ENCODE assay signal across 18 mouse cellular contexts in genomic region chr9:123391140-123391849, GRCm38 (mm10). TPM values are rescaled to one million over a fixed set of nuclear protein-coding genes. Genes with fewer than 3 reads are reported as not detected.
A peak's percentile ranks its signal among the peaks of the same experiment; 100 is the strongest.
DNase-seq lines count a peak whose midpoint lies in the region; ATAC-seq and TF ChIP-seq lines count a peak whose summit lies in the region.
"Had no signal": no experiment of that assay in that cellular context is flagged by ENCODE, and none has a peak within 500 bp of the region (broad histone marks: within the 10 kb centered on the region; RNA-seq: fewer than 3 reads in every experiment).

No protein-coding gene starts in this region.

- TF ChIP-seq EP300 in MEL (IDR thresholded peaks at IDR 0.05; ENCODE audit: low read depth in 1 of 2, low read length in 2 of 2), result peak; percentile 8 to 52; a peak in 1 of 4 replicates

- TF ChIP-seq RAD21 in MEL (IDR thresholded peaks at IDR 0.05; ENCODE audit: low read depth, low read length), result no peak

- no peak for TF ChIP-seq CTCF in kidney, adult 2 months (conservative IDR thresholded peaks at IDR 0.05; ENCODE audit: insufficient read depth, insufficient read length, low read depth, low read length)
- no peak for TF ChIP-seq CTCF in MEL (IDR thresholded peaks at IDR 0.05 in 2 of 3, conservative IDR thresholded peaks at IDR 0.05 in 1 of 3; ENCODE audit: control insufficient read depth in 1 of 3, insufficient read depth in 1 of 3, low read depth in 2 of 3, low read length in 3 of 3, poor library complexity in 1 of 3, severe bottlenecking in 1 of 3)

- peak; percentile 53 for DNase-seq in gastrocnemius, adult 18-20 months (ENCODE audit: low spot score)
- DNase-seq in gastrocnemius, postnatal 10 days, result no peak
- no peak for DNase-seq in kidney, adult 2 months
- DNase-seq in MEL (ENCODE audit: low read depth, low spot score), result peak; percentile 32
- no peak for DNase-seq in cerebellum, postnatal 4 days (ENCODE audit: low spot score in 2 of 2)
- DNase-seq in ovary, adult 18-20 months (ENCODE audit: low spot score), result no peak
- DNase-seq: adrenal gland, postnatal 36 days; cerebellum, adult 2 months; gastrocnemius, postnatal 36 days; lung, postnatal 10 days; right cerebral cortex, postnatal 14 days; thymus, postnatal 36 days had no signal

- no peak for TF ChIP-seq POLR2A in kidney, adult 2 months (IDR thresholded peaks at IDR 0.05; ENCODE audit: low read depth, low read length)
- no peak for TF ChIP-seq POLR2A in MEL (IDR thresholded peaks at IDR 0.05; ENCODE audit: control insufficient read depth in 1 of 2, insufficient read depth in 1 of 2, low read depth in 1 of 2, low read length in 2 of 2, poor library complexity in 1 of 2)

- H3K27me3 ChIP-seq in kidney, embryonic 16.5 days (ENCODE audit: insufficient read depth, low read length), result no peaks in the 10 kb centered on the region
- H3K27me3 ChIP-seq in kidney, adult 2 months (replicated peaks; ENCODE audit: control insufficient read depth, insufficient read depth, low read length), result no peaks in the 10 kb centered on the region
- H3K27me3 ChIP-seq in MEL (ENCODE audit: control insufficient read depth in 1 of 2, insufficient read depth in 2 of 2, low read length in 2 of 2), result no peaks in the 10 kb centered on the region
- H3K27me3 ChIP-seq in intestine, embryonic 16.5 days (replicated peaks; ENCODE audit: control insufficient read depth, insufficient read depth, low read length), result no peaks in the 10 kb centered on the region
- H3K27me3 ChIP-seq: embryonic facial prominence, embryonic 12.5 days; heart, embryonic 12.5 days; liver, embryonic 12.5 days; neural tube, embryonic 13.5 days had no signal

- no peak overlapping the region for H3K4me2 ChIP-seq in kidney, embryonic 16.5 days (replicated peaks; ENCODE audit: low read depth, low read length)
- H3K4me2 ChIP-seq in intestine, embryonic 16.5 days (ENCODE audit: low read depth, low read length), result no peak overlapping the region
- H3K4me2 ChIP-seq: embryonic facial prominence, embryonic 12.5 days; heart, embryonic 12.5 days; liver, embryonic 12.5 days; neural tube, embryonic 13.5 days had no signal

- H3K36me3 ChIP-seq in kidney, embryonic 16.5 days (ENCODE audit: insufficient read depth, low read length), result no peaks in the 10 kb centered on the region; the same call in 1 of the 2 replicates
- H3K36me3 ChIP-seq in kidney, adult 2 months (ENCODE audit: control insufficient read depth, insufficient read depth, low read length), result no peaks in the 10 kb centered on the region
- H3K36me3 ChIP-seq in MEL (ENCODE audit: control insufficient read depth in 1 of 2, insufficient read depth in 2 of 2, low read length in 2 of 2), result peaks cover 1 to 43% of the 10 kb centered on the region in 2 experiments; a peak in 3 of 4 replicates
- H3K36me3 ChIP-seq in intestine, embryonic 16.5 days (ENCODE audit: control insufficient read depth, insufficient read depth, low read length), result no peaks in the 10 kb centered on the region
- H3K36me3 ChIP-seq: embryonic facial prominence, embryonic 12.5 days had no signal

- no peak overlapping the region for H3K9ac ChIP-seq in kidney, embryonic 16.5 days (replicated peaks; ENCODE audit: low read length)
- no peak overlapping the region for H3K9ac ChIP-seq in MEL (ENCODE audit: control insufficient read depth, low read depth, low read length, poor library complexity, severe bottlenecking)
- no peak overlapping the region for H3K9ac ChIP-seq in intestine, embryonic 16.5 days (ENCODE audit: low read depth, low read length)
- H3K9ac ChIP-seq: embryonic facial prominence, embryonic 12.5 days; heart, embryonic 12.5 days; liver, embryonic 12.5 days; neural tube, embryonic 13.5 days had no signal

- H3K9me3 ChIP-seq in kidney, embryonic 16.5 days (ENCODE audit: low read length), result no peaks in the 10 kb centered on the region
- no peaks in the 10 kb centered on the region for H3K9me3 ChIP-seq in MEL (replicated peaks; ENCODE audit: insufficient read depth, low read length)
- H3K9me3 ChIP-seq in intestine, embryonic 16.5 days (ENCODE audit: control insufficient read depth, low read length), result no peaks in the 10 kb centered on the region
- H3K9me3 ChIP-seq: embryonic facial prominence, embryonic 12.5 days; heart, embryonic 12.5 days; liver, embryonic 12.5 days; neural tube, embryonic 13.5 days had no signal

- peak overlapping the region; percentile 44 for H3K27ac ChIP-seq in kidney, embryonic 16.5 days (ENCODE audit: low read length)
- H3K27ac ChIP-seq in kidney, adult 2 months (ENCODE audit: insufficient read depth, low read depth, low read length), result no peak overlapping the region
- no peak overlapping the region for H3K27ac ChIP-seq in MEL (ENCODE audit: control insufficient read depth, low read depth, low read length)
- peak overlapping the region; percentile 34 for H3K27ac ChIP-seq in intestine, embryonic 16.5 days (ENCODE audit: low read length)
- H3K27ac ChIP-seq: liver, embryonic 12.5 days; neural tube, embryonic 13.5 days had no signal

- no peak overlapping the region for H3K4me3 ChIP-seq in kidney, embryonic 16.5 days (ENCODE audit: low read length)
- H3K4me3 ChIP-seq in kidney, adult 2 months (ENCODE audit: insufficient read depth, low read depth, low read length), result no peak overlapping the region
- no peak overlapping the region for H3K4me3 ChIP-seq in MEL (ENCODE audit: control insufficient read depth in 1 of 2, insufficient read depth in 1 of 2, low read depth in 2 of 2, low read length in 2 of 2)
- H3K4me3 ChIP-seq in intestine, embryonic 16.5 days (ENCODE audit: low read length), result no peak overlapping the region
- H3K4me3 ChIP-seq: embryonic facial prominence, embryonic 12.5 days; heart, embryonic 12.5 days; liver, embryonic 12.5 days; neural tube, embryonic 13.5 days had no signal

- peak; percentile 57 for ATAC-seq in kidney, embryonic 16.5 days (ENCODE audit: low FRiP score, low TSS enrichment)
- ATAC-seq in intestine, embryonic 16.5 days, result peak; percentile 68; the same call in 1 of the 2 replicates
- ATAC-seq: liver, embryonic 12.5 days had no signal

- H3K79me2 ChIP-seq in MEL (ENCODE audit: control insufficient read depth, insufficient read depth, low read length, poor library complexity), result no peaks in the 10 kb centered on the region; the same call in 1 of the 2 replicates

- 55% methylated on average over 5 of the region's 5 CpGs for WGBS in kidney, embryonic 16.5 days
- 78% methylated on average over 5 of the region's 5 CpGs for WGBS in kidney, adult 2 months
- 47% methylated on average over 5 of the region's 5 CpGs for WGBS in intestine, embryonic 16.5 days

- H3K4me1 ChIP-seq in kidney, embryonic 16.5 days (ENCODE audit: insufficient read depth, low read length), result peaks cover 17% of the 10 kb centered on the region
- H3K4me1 ChIP-seq in kidney, adult 2 months (ENCODE audit: control insufficient read depth, insufficient read depth, low read length), result no peaks in the 10 kb centered on the region
- H3K4me1 ChIP-seq in MEL (ENCODE audit: control insufficient read depth in 1 of 2, insufficient read depth in 2 of 2, low read length in 2 of 2), result peaks cover 33 to 36% of the 10 kb centered on the region in 2 experiments
- peaks cover 12% of the 10 kb centered on the region; the same call in 1 of the 2 replicates for H3K4me1 ChIP-seq in intestine, embryonic 16.5 days (ENCODE audit: control insufficient read depth, insufficient read depth, low read length)
- H3K4me1 ChIP-seq: embryonic facial prominence, embryonic 12.5 days; heart, embryonic 12.5 days had no signal

TF ChIP-seq in MEL, 35 proteins besides CTCF, POLR2A, EP300 and RAD21:
- TF ChIP-seq ELF1 (IDR thresholded peaks at IDR 0.05; ENCODE audit: low read depth, low read length) (no peak), GABPA (IDR thresholded peaks at IDR 0.05; ENCODE audit: low read depth, low read length) (no peak), POLR2AphosphoS5 (IDR thresholded peaks at IDR 0.05; ENCODE audit: borderline replicate concordance, low read depth, low read length) (no peak), SIN3A (IDR thresholded peaks at IDR 0.05; ENCODE audit: low read length) (no peak), UBTF (IDR thresholded peaks at IDR 0.05; ENCODE audit: borderline replicate concordance, insufficient read depth, low read depth, low read length) (no peak), POLR2AphosphoS2 (IDR thresholded peaks at IDR 0.05; ENCODE audit: low read length) (no peak), ZKSCAN1 (IDR thresholded peaks at IDR 0.05; ENCODE audit: low read depth, low read length) (no peak), JUND (IDR thresholded peaks at IDR 0.05; ENCODE audit: low read depth, low read length) (no peak), BHLHE40 (IDR thresholded peaks at IDR 0.05; ENCODE audit: borderline replicate concordance, low read depth, low read length) (no peak), MEF2A (IDR thresholded peaks at IDR 0.05; ENCODE audit: extremely low read depth, insufficient replicate concordance, low read depth, low read length, poor library complexity, severe bottlenecking) (no peak), ZMIZ1 (IDR thresholded peaks at IDR 0.05; ENCODE audit: low read depth, low read length) (no peak), ETS1 (IDR thresholded peaks at IDR 0.05; ENCODE audit: low read depth, low read length) (peak; percentile 42; the same call in 1 of the 2 replicates), HCFC1 (IDR thresholded peaks at IDR 0.05; ENCODE audit: low read depth, low read length) (no peak), MYB (IDR thresholded peaks at IDR 0.05; ENCODE audit: low read depth, low read length) (no peak), GATA1 (IDR thresholded peaks at IDR 0.05; ENCODE audit: low read depth, low read length) (peak; percentile 75)

RNA-seq across cellular contexts. Expression of gene Lars2, which starts 24.6 kb away (rescaled TPM):
- total RNA-seq in gastrocnemius, adult 18-20 months (2021), result 10 to 100 TPM; 25.3 to 32.4 TPM
- total RNA-seq in gastrocnemius, postnatal 10 days (2021), result 100 to 1,000 TPM in 1 of 2 experiments, 10 to 100 TPM in 1; 42.8 to 125 TPM
- polyA plus RNA-seq in kidney, embryonic 16.5 days (2015; fragmentation: Nextera tagmentation; extraction: Ambion mirVana), result 702 and 799 TPM in 2 replicates
- polyA plus RNA-seq in kidney, adult 2 months (2012; rRNA removed), result 432 and 1,036 TPM in 2 replicates
- 10,095 and 12,669 TPM in 2 replicates for total RNA-seq in MEL (2012; rRNA removed)
- 100 to 1,000 TPM; 634 to 684 TPM for polyA plus RNA-seq in MEL (2012; ENCODE audit: insufficient read depth in 1 of 2, insufficient read length in 2 of 2, low read depth in 1 of 2, low replicate concordance in 2 of 2, missing spikeins in 1 of 2)
- 508 and 585 TPM in 2 replicates for polyA plus RNA-seq in intestine, embryonic 16.5 days (2015; fragmentation: Nextera tagmentation; extraction: Ambion mirVana)

Comparison
In these comparisons a context has a peak if more than half of its experiments do, and no peak if none do; other contexts are left out.
1. DNase-seq: peak in gastrocnemius, adult 18-20 months (single experiment) and MEL (single experiment); none in gastrocnemius, postnatal 10 days (single experiment), kidney, adult 2 months (single experiment), cerebellum, postnatal 4 days (0 of 2) and ovary, adult 18-20 months (single experiment).
2. H3K27ac ChIP-seq: peak in kidney, embryonic 16.5 days (single experiment) and intestine, embryonic 16.5 days (single experiment); none in kidney, adult 2 months (single experiment) and MEL (single experiment).